Mouse (Mus musculus): ENCODE measurements around the gene Trim45. TPM values are rescaled to one million over a fixed set of nuclear protein-coding genes. Genes with fewer than 3 reads are reported as not detected.

Trim45 gene
- total and polyA plus RNA-seq, 3 experiments = 2.5 to 3.7 TPM; not detected in 1

- Histone ChIP-seq H3K79me2 (ENCODE audit: control insufficient read depth, insufficient read depth, low read length, poor library complexity) (no peaks in the 10 kb centered on the region), H3K9ac (ENCODE audit: control insufficient read depth, low read depth, low read length, poor library complexity, severe bottlenecking) (no peak overlapping the region), H3K27ac (ENCODE audit: control insufficient read depth, low read depth, low read length) (no peak overlapping the region), H3K9me3 (replicated peaks; ENCODE audit: insufficient read depth, low read length) (no peaks in the 10 kb centered on the region), H3K27me3 (ENCODE audit: control insufficient read depth in 1 of 2, insufficient read depth in 2 of 2, low read length in 2 of 2) (no peaks in the 10 kb centered on the region), H3K4me1 (ENCODE audit: control insufficient read depth in 1 of 2, insufficient read depth in 2 of 2, low read length in 2 of 2) (peaks cover 0 to 3% of the 10 kb centered on the region in 2 experiments; a peak in 1 of 4 replicates), H3K4me3 (ENCODE audit: control insufficient read depth in 1 of 2, insufficient read depth in 1 of 2, low read depth in 2 of 2, low read length in 2 of 2) (no peak overlapping the region), H3K36me3 (ENCODE audit: control insufficient read depth in 1 of 2, insufficient read depth in 2 of 2, low read length in 2 of 2) (peaks cover 0 to 7% of the 10 kb centered on the region in 2 experiments; a peak in 1 of 4 replicates)
- peak; percentile 46 for DNase-seq (ENCODE audit: low read depth, low spot score)
- TF ChIP-seq MYB (IDR thresholded peaks at IDR 0.05; ENCODE audit: low read depth, low read length) = no peak
- TF ChIP-seq USF1 (IDR thresholded peaks at IDR 0.05; ENCODE audit: low read depth, low read length) = 0 out of 2 replicates have a peak, but pooled peaks have one; percentile 26
- peak in 1 of 3 experiments; percentile 15; a peak in 1 of 6 replicates for TF ChIP-seq CTCF (IDR thresholded peaks at IDR 0.05 in 2 of 3, conservative IDR thresholded peaks at IDR 0.05 in 1 of 3; ENCODE audit: control insufficient read depth in 1 of 3, insufficient read depth in 1 of 3, low read depth in 2 of 3, low read length in 3 of 3, poor library complexity in 1 of 3, severe bottlenecking in 1 of 3)
Observed at GRCm38 (mm10) chr3:100932077-100932944, 10.3 kb downstream of the Trim45 start.

DNA sequence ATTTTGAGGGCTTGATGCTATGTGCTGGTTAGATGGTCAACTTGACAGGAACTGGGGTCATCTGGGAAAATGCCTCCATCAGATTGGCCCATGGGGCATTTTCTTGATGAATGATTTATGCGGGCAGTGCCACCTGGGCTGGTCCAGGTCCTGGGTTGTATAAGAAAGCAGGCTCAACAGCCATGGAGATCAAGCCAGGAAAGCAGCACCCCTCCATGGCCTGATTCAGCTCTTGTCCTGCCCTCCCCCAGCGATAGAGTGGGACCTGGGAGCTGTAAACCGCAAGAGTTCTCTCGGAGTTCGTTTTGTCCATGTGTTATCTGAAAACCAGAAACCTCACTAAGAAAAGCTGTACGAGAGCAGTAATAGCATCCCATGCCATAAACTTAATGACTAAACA is 13.5 kb downstream of the Trim45 start:
- TF ChIP-seq TAL1 (IDR thresholded peaks at IDR 0.05; ENCODE audit: low read length) (no peak), POLR2AphosphoS5 (IDR thresholded peaks at IDR 0.05; ENCODE audit: borderline replicate concordance, low read depth, low read length) (no peak), BHLHE40 (IDR thresholded peaks at IDR 0.05; ENCODE audit: borderline replicate concordance, low read depth, low read length) (no peak), POLR2AphosphoS2 (IDR thresholded peaks at IDR 0.05; ENCODE audit: low read length) (no peak), UBTF (IDR thresholded peaks at IDR 0.05; ENCODE audit: borderline replicate concordance, insufficient read depth, low read depth, low read length) (no peak), KAT2A (conservative IDR thresholded peaks at IDR 0.05; ENCODE audit: low read depth, low read length) (no peak), NELFE (IDR thresholded peaks at IDR 0.05; ENCODE audit: low read depth, low read length) (no peak), E2F4 (IDR thresholded peaks at IDR 0.05; ENCODE audit: borderline replicate concordance, low read depth, low read length) (no peak), ZMIZ1 (IDR thresholded peaks at IDR 0.05; ENCODE audit: low read depth, low read length) (no peak), SIN3A (IDR thresholded peaks at IDR 0.05; ENCODE audit: low read length) (no peak), USF1 (IDR thresholded peaks at IDR 0.05; ENCODE audit: low read depth, low read length) (no peak), MEF2A (IDR thresholded peaks at IDR 0.05; ENCODE audit: extremely low read depth, insufficient replicate concordance, low read depth, low read length, poor library complexity, severe bottlenecking) (no peak), GATA1 (IDR thresholded peaks at IDR 0.05; ENCODE audit: low read depth, low read length) (no peak), TBP (IDR thresholded peaks at IDR 0.05; ENCODE audit: low read depth, low read length) (no peak), GABPA (IDR thresholded peaks at IDR 0.05; ENCODE audit: low read depth, low read length) (no peak), HCFC1 (IDR thresholded peaks at IDR 0.05; ENCODE audit: low read depth, low read length) (no peak), SMC3 (IDR thresholded peaks at IDR 0.05; ENCODE audit: low read depth, low read length) (no peak), EP300 (IDR thresholded peaks at IDR 0.05; ENCODE audit: low read depth in 1 of 2, low read length in 2 of 2) (no peak), CTCF (IDR thresholded peaks at IDR 0.05 in 2 of 3, conservative IDR thresholded peaks at IDR 0.05 in 1 of 3; ENCODE audit: control insufficient read depth in 1 of 3, insufficient read depth in 1 of 3, low read depth in 2 of 3, low read length in 3 of 3, poor library complexity in 1 of 3, severe bottlenecking in 1 of 3) (no peak), MAX (IDR thresholded peaks at IDR 0.05; ENCODE audit: low read length) (no peak)
- Histone ChIP-seq H3K36me3 (ENCODE audit: control insufficient read depth in 1 of 2, insufficient read depth in 2 of 2, low read length in 2 of 2) (peaks cover 0 to 7% of the 10 kb centered on the region in 2 experiments; a peak in 2 of 4 replicates), H3K4me3 (ENCODE audit: control insufficient read depth in 1 of 2, insufficient read depth in 1 of 2, low read depth in 2 of 2, low read length in 2 of 2) (no peak overlapping the region), H3K9ac (ENCODE audit: control insufficient read depth, low read depth, low read length, poor library complexity, severe bottlenecking) (no peak overlapping the region), H3K79me2 (ENCODE audit: control insufficient read depth, insufficient read depth, low read length, poor library complexity) (no peaks in the 10 kb centered on the region), H3K9me3 (replicated peaks; ENCODE audit: insufficient read depth, low read length) (no peaks in the 10 kb centered on the region), H3K27ac (ENCODE audit: control insufficient read depth, low read depth, low read length) (no peak overlapping the region), H3K27me3 (ENCODE audit: control insufficient read depth in 1 of 2, insufficient read depth in 2 of 2, low read length in 2 of 2) (no peaks in the 10 kb centered on the region), H3K4me1 (ENCODE audit: control insufficient read depth in 1 of 2, insufficient read depth in 2 of 2, low read length in 2 of 2) (peaks cover 0 to 3% of the 10 kb centered on the region in 2 experiments; a peak in 1 of 4 replicates)
- DNase-seq (ENCODE audit: low read depth, low spot score) = no peak
